Comparison of ENCODE assay signal across 8 mouse cellular contexts in the genomic region with DNA sequence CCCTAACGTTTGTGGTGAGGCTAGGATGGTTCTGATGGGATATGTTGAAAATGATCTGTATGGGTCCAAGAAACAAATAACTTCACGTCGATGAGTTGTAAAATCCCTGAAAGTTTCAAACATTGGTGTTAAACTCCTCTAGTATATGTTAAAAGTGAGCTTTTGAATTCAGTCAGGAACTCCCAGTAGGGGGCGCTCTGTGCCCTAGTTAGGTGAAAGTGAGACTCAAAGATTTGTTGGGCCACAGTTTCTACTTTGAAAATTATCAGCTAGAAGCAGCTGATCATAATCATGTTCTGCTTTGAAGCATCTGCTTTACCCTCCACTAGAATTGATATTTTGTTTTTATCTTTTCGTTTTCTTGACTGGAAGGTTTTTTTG.
DNase-seq lines count a peak whose midpoint lies in the region; ATAC-seq and TF ChIP-seq lines count a peak whose summit lies in the region.

No protein-coding gene starts in this region.

- intact Hi-C loops in gastrocnemius, adult 2 months (cut with DNase I): no loop called here

- peaks cover 12% of the 10 kb centered on the region for H3K9me3 ChIP-seq in intestine, embryonic 14.5 days (ENCODE audit: control insufficient read depth, low read length)
- H3K9me3 ChIP-seq in intestine, embryonic 15.5 days: peaks cover 4% of the 10 kb centered on the region; the same call in 1 of the 2 replicates
- no peaks in the 10 kb centered on the region for H3K9me3 ChIP-seq in CH12.LX (replicated peaks; ENCODE audit: low read length)
- peaks cover 24% of the 10 kb centered on the region for H3K9me3 ChIP-seq in midbrain, postnatal 0 days (ENCODE audit: low read length)

- dilution Hi-C loops in CH12.LX (cut with MboI; ENCODE audit: extremely low pct_ligation_motif_present, extremely low pct_unique_long_range_greater_than_20kb, low sequenced_read_pairs): no loop called here

- peak; percentile 87 to 90 for TF ChIP-seq CTCF in CH12.LX (conservative IDR thresholded peaks at IDR 0.05 in 1 of 2, IDR thresholded peaks at IDR 0.05 in 1 of 2; ENCODE audit: low read depth in 2 of 2, low read length in 2 of 2)
- TF ChIP-seq CTCF in gastrocnemius, adult 2 months (IDR thresholded peaks at IDR 0.05): peak; percentile 67
- peak; percentile 50 for TF ChIP-seq CTCF in midbrain, postnatal 0 days (IDR thresholded peaks at IDR 0.05)

- WGBS in intestine, embryonic 14.5 days: 35% methylated on average over 5 of the region's 5 CpGs
- 40% methylated on average over 5 of the region's 5 CpGs for WGBS in intestine, embryonic 15.5 days
- WGBS in midbrain, postnatal 0 days: 44% methylated on average over 5 of the region's 5 CpGs

- no peak overlapping the region for H3K27ac ChIP-seq in intestine, embryonic 14.5 days (ENCODE audit: low read depth)
- H3K27ac ChIP-seq in intestine, embryonic 15.5 days: no peak overlapping the region
- no peak overlapping the region for H3K27ac ChIP-seq in CH12.LX (ENCODE audit: insufficient read depth, low read depth)
- H3K27ac ChIP-seq in gastrocnemius, adult 2 months: no peak overlapping the region
- no peak overlapping the region for H3K27ac ChIP-seq in midbrain, postnatal 0 days (ENCODE audit: low read depth, low read length)

- peak; percentile 79 for TF ChIP-seq RAD21 in CH12.LX (IDR thresholded peaks at IDR 0.05; ENCODE audit: low read depth, low read length)

- TF ChIP-seq EP300 in CH12.LX (IDR thresholded peaks at IDR 0.05; ENCODE audit: low read length): no peak

- H3K4me2 ChIP-seq in intestine, embryonic 14.5 days (ENCODE audit: low read length): no peak overlapping the region
- no peak overlapping the region for H3K4me2 ChIP-seq in intestine, embryonic 15.5 days (replicated peaks)
- no peak overlapping the region for H3K4me2 ChIP-seq in CH12.LX (ENCODE audit: insufficient read depth, low read depth, poor library complexity, severe bottlenecking)
- H3K4me2 ChIP-seq in midbrain, postnatal 0 days (ENCODE audit: low read depth, low read length, poor library complexity, severe bottlenecking): no peak overlapping the region

- no peak for ATAC-seq in intestine, embryonic 14.5 days (replicated peaks; ENCODE audit: low FRiP score, low TSS enrichment, low read depth)
- ATAC-seq in intestine, embryonic 15.5 days: no peak
- peak; percentile 32; the same call in 1 of the 2 replicates for ATAC-seq in midbrain, postnatal 0 days (ENCODE audit: low FRiP score)

- no peak overlapping the region for H3K4me3 ChIP-seq in intestine, embryonic 14.5 days (ENCODE audit: low read depth, low read length)
- no peak overlapping the region for H3K4me3 ChIP-seq in intestine, embryonic 15.5 days (replicated peaks)
- no peak overlapping the region for H3K4me3 ChIP-seq in CH12.LX (replicated peaks in 1 of 3; ENCODE audit: low read depth in 2 of 3, low read length in 2 of 3, poor library complexity in 1 of 3)
- H3K4me3 ChIP-seq in gastrocnemius, adult 2 months: no peak overlapping the region
- H3K4me3 ChIP-seq in midbrain, postnatal 0 days (ENCODE audit: low read depth, low read length): no peak overlapping the region

- no peaks in the 10 kb centered on the region for H3K4me1 ChIP-seq in intestine, embryonic 14.5 days (replicated peaks; ENCODE audit: control insufficient read depth, insufficient read depth, low read length)
- H3K4me1 ChIP-seq in intestine, embryonic 15.5 days (replicated peaks): peaks cover 6% of the 10 kb centered on the region; the same call in 1 of the 2 replicates
- no peaks in the 10 kb centered on the region for H3K4me1 ChIP-seq in CH12.LX (ENCODE audit: control insufficient read depth in 1 of 2, insufficient read depth in 2 of 2)
- H3K4me1 ChIP-seq in midbrain, postnatal 0 days (ENCODE audit: insufficient read depth, low read length): no peaks in the 10 kb centered on the region

- TF ChIP-seq POLR2A in CH12.LX (IDR thresholded peaks at IDR 0.05; ENCODE audit: low read depth, low read length): no peak

- in situ Hi-C loops in CH12.LX (cut with MboI; ENCODE audit: low pct_ligation_motif_present, low pct_unique_long_range_greater_than_20kb, low sequenced_read_pairs): no loop called here

- DNase-seq in intestine, embryonic 14.5 days (ENCODE audit: low spot score): peak; percentile 70
- peak; percentile 91 for DNase-seq in CH12.LX (ENCODE audit: extremely low read depth)
- DNase-seq in c-Kit-positive CD71-negative TER-119-negative erythroid progenitor cells, embryonic 14.5 days (ENCODE audit: low read depth): peak; percentile 74
- peak; percentile 69 for DNase-seq in gastrocnemius, adult 2 months
- DNase-seq in layer of hippocampus, adult 9-10 months (ENCODE audit: low spot score): peak; percentile 22
- DNase-seq in midbrain, postnatal 0 days (ENCODE audit: low spot score): peak; percentile 52
- DNase-seq in urinary bladder, adult 2 months (ENCODE audit: low spot score): peak; percentile 38

- no peak overlapping the region for H3K9ac ChIP-seq in intestine, embryonic 14.5 days (ENCODE audit: low read length)
- H3K9ac ChIP-seq in intestine, embryonic 15.5 days: no peak overlapping the region
- no peak overlapping the region for H3K9ac ChIP-seq in CH12.LX (ENCODE audit: insufficient read depth, low read depth)
- H3K9ac ChIP-seq in midbrain, postnatal 0 days (replicated peaks; ENCODE audit: low read length, poor library complexity, severe bottlenecking): no peak overlapping the region

- no peaks in the 10 kb centered on the region for H3K27me3 ChIP-seq in intestine, embryonic 14.5 days (replicated peaks; ENCODE audit: control insufficient read depth, insufficient read depth, low read length)
- H3K27me3 ChIP-seq in intestine, embryonic 15.5 days (replicated peaks): no peaks in the 10 kb centered on the region
- no peaks in the 10 kb centered on the region for H3K27me3 ChIP-seq in CH12.LX (replicated peaks)
- H3K27me3 ChIP-seq in midbrain, postnatal 0 days (ENCODE audit: insufficient read depth, low read length): no peaks in the 10 kb centered on the region

- no peaks in the 10 kb centered on the region for H3K36me3 ChIP-seq in intestine, embryonic 14.5 days (ENCODE audit: control insufficient read depth, insufficient read depth, low read length)
- H3K36me3 ChIP-seq in intestine, embryonic 15.5 days: 0 out of 2 replicates have a peak, but pooled peaks cover 2% of the 10 kb centered on the region
- no peaks in the 10 kb centered on the region for H3K36me3 ChIP-seq in CH12.LX (replicated peaks in 1 of 2; ENCODE audit: control insufficient read depth in 1 of 2, insufficient read depth in 1 of 2, low read length in 1 of 2)
- H3K36me3 ChIP-seq in midbrain, postnatal 0 days (ENCODE audit: insufficient read depth, low read length): no peaks in the 10 kb centered on the region

- no peaks in the 10 kb centered on the region for H3K79me2 ChIP-seq in CH12.LX (replicated peaks; ENCODE audit: control insufficient read depth, extremely low read depth, insufficient read depth, poor library complexity, severe bottlenecking)

TF ChIP-seq in CH12.LX, 34 proteins besides CTCF, POLR2A, EP300 and RAD21:
- no peak for TF ChIP-seq MAFK (IDR thresholded peaks at IDR 0.05; ENCODE audit: insufficient replicate concordance, low read length)
- 0 out of 2 replicates have a peak, but pooled peaks have one; percentile 29 for TF ChIP-seq ZNF384 (IDR thresholded peaks at IDR 0.05; ENCODE audit: low read depth, low read length)
- TF ChIP-seq ZC3H11A (IDR thresholded peaks at IDR 0.05; ENCODE audit: low read depth, low read length): peak; percentile 68
- peak; percentile 35; the same call in 1 of the 2 replicates for TF ChIP-seq NELFE (IDR thresholded peaks at IDR 0.05; ENCODE audit: low read depth, low read length)
- TF ChIP-seq IRF4 (IDR thresholded peaks at IDR 0.05; ENCODE audit: low read depth, low read length): peak; percentile 30; the same call in 1 of the 2 replicates
- TF ChIP-seq SMC3 (IDR thresholded peaks at IDR 0.05; ENCODE audit: low read depth, low read length): peak; percentile 85
- TF ChIP-seq HCFC1 (IDR thresholded peaks at IDR 0.05; ENCODE audit: low read depth, low read length): 0 out of 2 replicates have a peak, but pooled peaks have one; percentile 11
- no peak for TF ChIP-seq ZKSCAN1 (IDR thresholded peaks at IDR 0.05; ENCODE audit: borderline replicate concordance, low read depth, low read length)

Comparison
In these comparisons a context has a peak if more than half of its experiments do, and no peak if none do; other contexts are left out.
1. DNase-seq: peak in every context shown above with its lines; median percentile 91 in CH12.LX; 74 in c-Kit-positive CD71-negative TER-119-negative erythroid progenitor cells, embryonic 14.5 days; 70 in intestine, embryonic 14.5 days; 69 in gastrocnemius, adult 2 months; 52 in midbrain, postnatal 0 days; 38 in urinary bladder, adult 2 months; 22 in layer of hippocampus, adult 9-10 months.